Mouse (Mus musculus): ENCODE results near the gene Aff3. TPM values are rescaled to one million over a fixed set of nuclear protein-coding genes. Genes with fewer than 3 reads are reported as not detected.

Gene Aff3
- total RNA-seq, 2 experiments from 2014 or later: 11.4 to 14.2 TPM

DNA sequence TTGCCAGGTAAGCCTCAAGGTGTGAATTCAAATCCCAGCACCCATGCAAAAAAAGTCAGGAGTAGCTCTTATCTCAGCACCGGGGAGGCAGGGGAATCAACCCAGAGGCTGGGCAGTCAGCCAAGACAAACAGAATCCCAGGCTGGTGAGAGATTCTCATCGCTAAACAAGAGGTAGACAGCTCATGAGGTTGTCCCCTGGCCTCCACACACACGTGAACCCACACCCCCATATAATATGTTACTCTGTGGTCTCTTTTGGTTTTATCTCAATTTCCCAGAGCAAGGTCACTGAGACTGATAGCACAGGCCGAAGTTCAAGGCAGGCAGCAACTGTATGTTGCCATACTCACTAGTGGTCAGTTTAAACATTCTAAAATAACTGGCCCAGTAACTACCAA, 422.2 kb downstream of the Aff3 start:
- no peak for DNase-seq (ENCODE audit: low spot score in 2 of 2)

DNA sequence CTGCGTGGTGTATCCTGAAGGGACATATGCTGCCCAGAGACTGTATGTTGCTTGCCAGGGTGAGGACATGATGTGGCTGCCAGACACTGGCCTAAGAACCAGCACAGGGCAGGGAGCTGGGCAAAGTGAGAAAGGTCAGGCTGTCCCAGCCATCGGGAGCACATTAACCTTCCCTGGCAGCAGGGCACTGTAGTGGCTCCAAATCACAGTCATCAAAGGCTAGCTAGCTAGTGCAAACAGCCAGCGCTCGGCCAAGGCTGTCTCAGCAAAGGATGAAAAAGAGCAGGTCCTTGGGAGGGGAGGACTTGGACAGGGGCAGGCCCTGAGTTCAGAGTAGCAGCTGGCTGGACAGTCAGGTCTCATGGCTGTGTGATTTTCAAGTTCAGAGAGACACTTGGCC, 423.0 kb downstream of the Aff3 start:
- DNase-seq (ENCODE audit: low spot score in 2 of 2): peak in 1 of 2 experiments; percentile 55

DNA sequence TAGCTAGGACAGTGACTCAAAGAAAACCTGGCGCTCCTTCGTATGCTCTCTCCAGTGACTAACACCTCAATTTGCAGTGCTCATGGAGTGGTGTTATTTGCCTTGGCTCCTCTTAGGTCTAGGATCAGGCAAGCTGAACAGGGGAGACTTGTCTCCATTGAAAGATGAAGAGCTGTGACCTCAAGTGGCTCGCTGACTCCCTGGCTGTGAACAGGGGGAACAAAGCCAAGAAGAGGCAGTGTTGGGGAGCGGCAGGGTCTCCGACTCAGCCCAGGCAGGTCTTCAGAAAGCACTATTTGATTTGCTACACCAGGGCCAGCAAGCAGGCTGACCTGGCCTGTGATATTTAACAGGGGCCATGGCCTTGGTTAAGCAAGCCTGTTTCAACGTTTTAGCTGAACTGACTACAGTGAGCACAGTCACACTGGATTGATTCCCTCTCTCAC, 423.5 kb downstream of the Aff3 start:
- DNase-seq (ENCODE audit: low spot score in 2 of 2): peak in 1 of 2 experiments; percentile 17

DNA sequence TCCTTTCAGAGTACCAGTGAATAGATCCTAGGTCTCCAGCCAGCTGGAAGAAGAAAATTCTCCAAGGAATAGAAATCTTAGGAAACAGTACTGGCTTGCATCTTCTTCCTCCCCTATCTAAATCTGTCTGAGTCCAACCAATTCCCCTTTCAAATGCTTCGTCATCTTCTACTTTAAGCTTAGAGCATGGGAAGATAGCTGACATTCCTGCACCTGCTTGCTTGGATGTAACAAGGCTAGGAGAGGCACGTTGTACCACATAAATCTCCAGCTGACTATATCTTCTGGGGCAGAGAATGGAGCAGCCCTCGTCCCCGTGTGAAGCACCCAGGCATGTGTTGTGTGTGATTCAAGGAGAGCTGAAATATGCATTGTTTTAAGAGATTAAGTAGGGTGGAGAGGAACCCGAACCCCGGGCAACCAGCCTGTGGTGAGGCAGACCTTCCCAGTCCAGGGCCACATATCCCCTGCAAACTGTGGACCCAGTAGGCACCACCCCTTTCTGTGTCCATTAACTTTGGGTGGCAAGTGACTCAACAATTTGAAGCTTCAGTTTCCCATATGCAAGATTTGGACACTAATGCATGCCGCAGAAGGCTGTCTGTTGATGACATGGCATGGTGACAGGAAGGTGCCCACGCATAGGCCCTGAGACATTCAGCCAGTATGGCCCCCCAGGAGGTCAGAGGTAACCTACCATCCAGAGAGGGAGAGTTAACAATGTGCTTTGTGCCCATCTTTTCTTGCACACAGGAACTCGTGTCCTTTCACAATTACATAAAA, 424.1 kb downstream of the Aff3 start:
- no peak for DNase-seq (ENCODE audit: low spot score in 2 of 2)

DNA sequence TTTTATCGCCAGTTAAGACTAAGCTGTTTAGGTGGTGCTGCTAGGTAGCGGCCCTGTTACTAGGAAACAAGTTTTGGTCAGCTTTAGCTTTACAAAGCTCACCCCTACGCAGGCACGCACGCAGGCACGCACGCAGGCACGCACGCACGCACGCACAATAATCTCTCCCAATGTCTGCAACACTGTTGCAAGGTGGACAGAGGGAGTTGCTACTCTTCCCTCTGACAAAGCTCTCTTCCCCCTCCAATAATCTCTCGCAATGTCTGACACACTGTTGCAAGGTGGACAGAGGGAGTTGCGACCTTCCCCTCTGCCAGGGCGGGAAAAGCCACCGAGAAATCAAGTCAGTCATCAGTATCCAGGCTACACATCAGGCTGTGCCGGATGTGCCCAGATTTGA, 425.2 kb downstream of the Aff3 start:
- DNase-seq (ENCODE audit: low spot score in 2 of 2): no peak

DNA sequence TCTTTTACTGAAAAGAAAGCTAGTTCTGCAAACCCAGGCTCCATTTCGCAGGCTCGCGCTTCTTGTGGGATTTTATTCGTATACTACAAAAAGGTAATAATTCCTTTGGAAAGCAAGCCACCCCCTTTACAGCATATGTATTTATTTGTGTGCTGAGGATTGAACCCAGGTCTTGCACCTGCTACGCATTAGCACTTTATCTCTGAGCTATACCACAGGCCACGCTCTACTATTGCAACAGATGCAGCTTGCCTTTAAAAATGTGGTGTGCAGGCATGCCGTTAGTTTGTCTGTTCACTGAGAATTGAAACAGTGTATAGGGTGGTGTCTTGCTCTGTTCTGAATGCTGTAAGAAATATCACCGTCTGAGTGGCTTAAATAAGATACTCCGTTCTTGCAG, 426.9 kb downstream of the Aff3 start:
- DNase-seq (ENCODE audit: low spot score in 2 of 2): no peak

DNA sequence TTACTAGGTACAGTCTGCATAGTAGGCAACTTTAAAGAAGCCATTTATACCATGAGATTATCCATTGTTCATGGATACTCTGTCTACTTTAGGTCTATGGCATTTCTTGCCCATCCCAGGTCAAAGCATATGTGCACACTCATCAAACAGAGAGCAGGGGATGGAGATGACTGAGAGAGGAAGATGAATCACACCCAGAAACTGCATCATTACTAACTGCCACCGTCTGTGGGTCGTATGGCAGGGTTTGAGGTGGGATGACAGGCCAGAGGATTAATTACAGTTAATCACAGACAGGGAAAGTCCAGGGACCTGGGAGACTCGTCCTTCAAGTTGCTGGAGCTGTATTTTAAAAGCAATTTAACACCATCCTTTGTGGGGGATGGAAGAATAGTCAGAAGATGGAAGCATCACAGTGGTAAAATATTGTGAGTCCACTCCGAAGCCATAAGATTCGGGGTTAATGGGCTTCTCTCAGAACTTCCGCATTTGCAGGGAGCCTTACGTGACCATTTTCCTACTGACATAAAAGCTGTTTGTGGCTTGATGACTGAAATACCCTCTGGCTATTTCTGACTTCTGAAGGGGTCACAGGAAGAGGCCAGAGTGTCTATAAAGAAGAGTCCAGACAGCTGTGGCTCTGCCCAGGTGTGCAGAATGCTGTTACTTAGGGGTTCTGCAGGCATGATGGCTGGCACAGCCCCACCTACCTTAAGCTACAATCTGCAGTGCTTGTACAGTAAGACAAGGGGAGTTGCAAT, 427.5 kb downstream of the Aff3 start:
- DNase-seq (ENCODE audit: low spot score in 2 of 2): no peak

DNA sequence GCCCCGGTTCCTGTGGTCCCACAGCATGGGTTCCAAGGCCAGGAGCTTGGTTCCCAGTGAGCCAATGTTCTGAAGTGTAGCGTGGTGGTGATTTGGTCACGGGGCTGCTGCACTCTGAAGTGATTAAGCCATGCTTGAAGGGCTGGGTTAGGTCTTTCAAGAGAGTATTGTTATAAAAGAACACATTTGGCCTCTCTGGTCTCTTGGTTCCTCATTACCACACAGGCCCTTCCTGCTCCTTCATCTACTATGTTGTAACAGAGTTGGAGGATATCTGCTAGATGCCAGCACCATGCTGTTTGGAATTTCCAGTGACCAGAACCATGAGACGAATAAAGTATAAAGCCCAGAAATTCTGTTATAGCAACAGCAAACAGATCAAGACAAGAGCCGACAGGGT, 431.6 kb downstream of the Aff3 start:
- no peak for DNase-seq (ENCODE audit: low spot score in 2 of 2)

DNA sequence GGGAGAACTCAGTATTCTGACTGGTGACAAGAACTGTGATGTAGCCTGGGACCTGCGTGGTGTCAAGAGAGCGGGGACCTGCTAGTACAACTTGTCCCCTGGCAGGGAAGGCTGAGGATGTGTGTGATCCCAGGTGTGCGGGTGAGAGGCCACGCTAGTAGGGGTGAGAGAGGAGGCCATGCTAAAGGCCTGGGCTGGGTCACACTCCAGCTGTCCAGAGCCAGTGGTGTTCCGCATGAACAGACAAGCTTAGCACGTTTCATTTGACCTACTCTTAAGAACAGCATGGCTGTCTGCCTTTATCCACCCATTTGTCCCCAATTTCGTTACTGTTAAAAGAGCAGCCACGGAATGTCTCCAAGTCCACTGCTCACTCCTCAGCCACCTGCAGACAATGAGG, 434.7 kb downstream of the Aff3 start:
- DNase-seq (ENCODE audit: low spot score in 2 of 2): no peak

DNA sequence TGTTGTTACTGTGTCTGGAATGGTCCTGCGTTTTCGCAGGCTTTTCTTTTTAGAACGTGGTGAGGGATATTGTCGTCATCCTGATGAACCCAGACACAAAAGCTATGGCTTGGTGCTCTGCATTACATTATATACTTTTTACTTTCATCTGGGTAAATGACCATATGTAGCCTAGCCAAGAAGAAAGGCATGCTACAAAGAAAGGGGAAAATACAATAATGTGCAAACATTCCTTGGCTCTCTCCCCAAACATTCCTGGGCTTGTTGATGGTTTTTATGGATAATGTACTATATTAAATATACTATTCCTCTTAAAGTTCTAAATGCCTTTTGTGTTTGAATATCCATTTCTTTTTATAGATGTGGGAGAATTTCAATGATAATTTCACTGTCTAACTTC, 435.9 kb downstream of the Aff3 start:
- DNase-seq (ENCODE audit: low spot score in 2 of 2): no peak

DNA sequence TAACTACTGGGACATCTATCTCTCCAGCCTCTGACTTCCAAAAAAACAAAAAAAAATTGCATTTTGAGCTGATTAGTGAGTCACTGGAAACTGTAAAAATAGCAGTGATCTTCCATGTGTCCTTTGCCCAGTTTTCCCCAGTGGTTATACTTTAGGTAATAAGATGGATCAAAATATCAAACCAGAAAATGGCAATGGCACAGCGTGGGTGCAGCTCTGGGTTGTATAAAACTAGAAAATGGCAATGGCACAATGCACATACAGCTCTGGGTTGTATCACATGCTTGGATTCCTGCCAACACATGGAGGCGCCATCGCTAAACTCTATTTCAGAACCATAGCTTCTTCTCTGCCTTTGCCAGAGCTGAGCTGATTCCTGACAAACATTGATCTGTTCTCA, 439.6 kb downstream of the Aff3 start:
- DNase-seq (ENCODE audit: low spot score in 2 of 2): no peak

DNA sequence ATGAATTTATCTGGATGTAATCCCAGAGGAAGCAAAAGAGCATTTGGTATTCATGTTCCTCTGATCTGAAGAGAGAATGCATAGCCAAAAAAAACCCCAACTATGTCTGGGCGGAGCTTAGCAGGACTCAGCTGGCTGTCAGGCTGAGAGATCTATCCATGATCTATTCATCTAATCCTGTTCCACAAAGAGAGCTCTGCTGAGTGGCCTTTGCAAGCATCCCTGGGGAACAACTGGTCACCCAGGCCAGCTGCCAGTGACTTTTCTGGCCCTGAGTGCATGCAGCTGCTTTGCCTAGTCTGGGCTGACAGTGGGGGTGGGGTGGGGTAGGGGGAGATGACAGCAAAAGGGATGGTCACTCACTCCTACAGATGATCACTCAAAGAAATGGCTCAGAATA, 442.6 kb downstream of the Aff3 start:
- DNase-seq (ENCODE audit: low spot score in 2 of 2): peak; percentile 32 to 50

DNA sequence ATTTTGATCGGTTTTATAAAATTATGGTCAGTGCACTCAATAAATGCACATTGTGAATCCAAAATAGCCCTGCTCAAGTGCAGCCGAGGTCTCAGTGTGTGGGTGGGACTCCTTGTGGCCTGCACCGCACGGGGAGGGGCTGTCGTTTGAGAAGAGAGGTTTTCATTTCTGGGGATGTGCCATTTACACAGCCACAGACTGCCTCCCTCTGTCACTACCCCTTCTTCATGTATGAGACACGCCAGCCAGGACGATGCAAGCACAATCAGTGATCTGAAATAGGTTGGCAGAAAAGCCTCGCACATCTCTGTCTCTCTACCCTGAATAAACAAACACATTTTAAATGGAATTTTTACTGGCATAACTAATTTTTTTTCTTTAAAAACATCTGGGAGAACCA, 443.3 kb downstream of the Aff3 start:
- no peak for DNase-seq (ENCODE audit: low spot score in 2 of 2)

DNA sequence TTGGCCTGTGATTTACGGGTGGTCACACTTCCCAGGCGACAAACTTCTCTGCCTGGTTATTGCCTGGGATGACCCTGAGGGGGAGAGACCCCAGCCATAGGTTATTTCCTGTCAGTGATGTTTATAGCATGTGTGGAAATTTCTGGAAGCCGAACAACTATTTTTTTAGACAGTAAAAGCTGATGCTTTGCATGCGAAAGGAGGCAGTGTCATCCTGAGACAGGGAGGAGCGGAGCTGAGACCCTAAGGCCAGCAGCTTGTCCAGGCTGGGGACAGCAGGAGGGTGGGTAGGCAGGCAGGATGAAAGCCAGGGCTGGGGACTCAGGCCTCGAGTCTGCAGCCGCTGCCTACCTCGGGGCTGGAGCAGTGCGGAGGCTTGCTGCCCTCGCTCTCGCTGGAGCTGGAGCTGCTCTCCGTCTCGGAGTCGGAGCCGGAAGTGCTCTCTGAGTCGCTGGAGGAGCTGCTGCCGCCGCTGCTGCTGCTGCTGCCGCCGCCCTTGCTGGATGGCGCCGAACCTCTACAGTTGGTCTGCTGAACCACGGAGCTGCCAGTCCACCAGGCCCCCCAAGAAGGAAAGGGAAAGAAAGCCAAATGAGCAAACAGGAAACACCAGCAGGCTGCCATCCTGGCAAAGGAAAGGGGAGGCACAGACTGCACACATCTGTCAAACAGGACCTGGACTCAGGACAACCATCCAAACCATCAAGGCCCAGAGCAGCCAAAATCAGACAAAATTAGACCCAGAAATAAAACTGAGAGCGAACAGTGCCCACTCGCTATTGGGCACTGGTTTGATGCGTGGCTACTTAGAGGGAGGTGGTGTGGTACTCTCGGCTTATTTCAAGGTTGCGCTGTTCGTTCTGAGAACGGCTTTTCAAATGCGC, 446.6 kb downstream of the Aff3 start:
- peak in 1 of 2 experiments; percentile 54 for DNase-seq (ENCODE audit: low spot score in 2 of 2)

DNA sequence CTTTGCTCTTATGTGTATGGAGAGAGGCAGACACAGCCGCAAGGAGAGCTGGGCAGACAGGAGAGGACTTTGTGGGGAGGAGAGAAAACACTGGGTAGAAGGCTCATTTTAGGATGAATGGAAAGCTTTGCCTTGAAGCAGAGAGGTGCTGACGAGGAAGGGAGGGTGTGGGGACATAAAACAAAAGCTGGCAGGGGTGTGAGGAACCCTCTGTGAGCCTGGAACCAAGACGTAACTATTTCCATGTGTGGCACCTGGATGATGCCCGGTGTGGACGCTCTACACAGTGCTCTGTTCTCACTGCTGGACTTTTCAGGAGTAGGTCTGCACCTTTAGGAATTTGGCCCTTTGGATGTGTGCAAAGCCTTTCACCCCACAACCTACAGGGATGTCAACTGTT, 447.7 kb downstream of the Aff3 start:
- no peak for DNase-seq (ENCODE audit: low spot score in 2 of 2)

DNA sequence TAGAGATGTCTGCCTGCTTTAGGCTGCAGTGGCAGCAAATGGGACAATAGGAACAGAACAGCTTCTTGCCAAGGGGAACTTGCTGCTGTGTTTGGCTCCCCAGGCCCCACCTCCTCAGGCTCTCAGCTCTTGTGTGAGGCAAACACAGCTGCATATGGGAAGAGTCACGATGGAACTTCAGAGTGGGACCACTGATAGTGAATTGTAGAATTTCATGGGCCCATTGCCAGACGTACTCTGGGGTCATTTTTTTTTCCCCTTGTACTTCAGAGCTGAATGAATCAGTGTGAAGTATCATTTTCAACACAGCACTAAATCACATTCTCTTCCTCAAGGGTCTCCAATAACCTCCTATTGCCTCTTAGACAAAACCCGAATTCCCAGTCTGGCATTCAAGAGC, 451.4 kb downstream of the Aff3 start:
- DNase-seq (ENCODE audit: low spot score in 2 of 2): no peak

DNA sequence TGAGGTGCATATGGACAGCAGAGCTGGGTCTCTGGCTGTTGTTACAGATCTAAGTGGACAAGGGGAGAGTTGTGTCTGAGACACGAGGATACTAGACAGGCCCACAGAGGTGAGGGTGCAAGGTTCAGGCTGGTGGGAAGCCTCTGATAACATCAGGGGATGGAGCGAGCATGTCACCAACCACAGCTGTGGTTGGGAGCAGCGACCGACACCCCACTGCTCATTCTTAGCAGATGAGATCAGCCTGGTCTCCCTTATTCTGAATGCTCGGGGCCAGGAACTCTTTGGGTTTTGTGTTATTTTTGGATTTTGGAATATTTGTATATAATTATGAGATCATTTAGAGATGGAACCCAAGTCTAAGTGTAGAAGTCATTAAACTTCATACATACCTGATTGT, 452.4 kb downstream of the Aff3 start:
- DNase-seq (ENCODE audit: low spot score in 2 of 2): no peak

DNA sequence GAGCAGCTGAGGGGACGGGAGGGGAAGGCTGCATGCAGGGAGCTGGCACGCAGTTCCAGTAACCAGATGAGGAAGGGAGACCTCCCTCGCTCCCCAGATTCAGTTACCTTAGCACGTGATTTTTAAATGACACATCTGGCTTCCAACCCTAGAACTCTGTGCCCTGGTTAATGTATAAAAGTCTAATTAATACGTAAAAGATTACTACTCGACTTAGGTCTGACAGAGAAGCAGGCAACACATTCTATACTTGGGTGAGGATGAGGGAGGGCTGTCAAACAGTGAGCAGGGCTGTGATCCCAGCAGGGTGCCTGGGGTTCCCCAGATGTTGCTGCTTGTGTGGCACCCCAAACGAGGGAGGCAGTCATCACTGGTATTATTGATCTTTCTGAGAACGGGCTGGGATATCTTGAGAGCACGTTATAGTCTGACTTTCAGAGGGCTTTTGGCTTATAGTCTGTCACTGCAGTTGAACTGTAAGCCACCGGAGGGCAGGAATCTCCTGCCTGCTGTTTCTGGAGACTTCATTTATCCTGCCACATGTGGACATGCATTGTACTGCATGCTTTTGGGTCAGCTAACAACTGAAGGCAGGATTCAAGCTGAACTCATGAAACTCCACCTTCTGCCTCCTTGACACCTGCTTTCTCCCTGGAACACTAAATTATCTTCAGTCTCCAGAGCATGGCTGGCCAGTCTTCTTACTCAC, 462.1 kb downstream of the Aff3 start:
- DNase-seq (ENCODE audit: low spot score in 2 of 2): peak in 1 of 2 experiments; percentile 44

DNA sequence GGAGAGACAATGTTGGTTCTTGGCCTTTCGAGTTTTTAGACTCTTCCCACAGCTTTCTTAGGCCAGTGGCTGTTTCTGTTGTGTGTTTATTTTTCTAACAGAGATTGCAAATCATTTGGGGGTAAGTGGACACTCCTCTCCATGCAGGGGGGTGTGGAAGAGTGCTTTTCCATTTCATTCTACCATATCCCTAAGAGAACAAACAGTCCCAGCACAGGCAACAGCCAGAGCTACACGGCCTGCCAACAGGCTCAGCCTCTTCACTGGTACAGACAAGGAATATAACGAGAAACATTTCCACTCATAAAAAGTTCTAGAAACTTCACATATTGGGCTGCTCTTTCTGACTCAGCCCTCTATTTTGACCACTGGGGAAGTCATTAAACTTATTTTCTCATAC, 463.0 kb downstream of the Aff3 start:
- no peak for DNase-seq (ENCODE audit: low spot score in 2 of 2)

DNA sequence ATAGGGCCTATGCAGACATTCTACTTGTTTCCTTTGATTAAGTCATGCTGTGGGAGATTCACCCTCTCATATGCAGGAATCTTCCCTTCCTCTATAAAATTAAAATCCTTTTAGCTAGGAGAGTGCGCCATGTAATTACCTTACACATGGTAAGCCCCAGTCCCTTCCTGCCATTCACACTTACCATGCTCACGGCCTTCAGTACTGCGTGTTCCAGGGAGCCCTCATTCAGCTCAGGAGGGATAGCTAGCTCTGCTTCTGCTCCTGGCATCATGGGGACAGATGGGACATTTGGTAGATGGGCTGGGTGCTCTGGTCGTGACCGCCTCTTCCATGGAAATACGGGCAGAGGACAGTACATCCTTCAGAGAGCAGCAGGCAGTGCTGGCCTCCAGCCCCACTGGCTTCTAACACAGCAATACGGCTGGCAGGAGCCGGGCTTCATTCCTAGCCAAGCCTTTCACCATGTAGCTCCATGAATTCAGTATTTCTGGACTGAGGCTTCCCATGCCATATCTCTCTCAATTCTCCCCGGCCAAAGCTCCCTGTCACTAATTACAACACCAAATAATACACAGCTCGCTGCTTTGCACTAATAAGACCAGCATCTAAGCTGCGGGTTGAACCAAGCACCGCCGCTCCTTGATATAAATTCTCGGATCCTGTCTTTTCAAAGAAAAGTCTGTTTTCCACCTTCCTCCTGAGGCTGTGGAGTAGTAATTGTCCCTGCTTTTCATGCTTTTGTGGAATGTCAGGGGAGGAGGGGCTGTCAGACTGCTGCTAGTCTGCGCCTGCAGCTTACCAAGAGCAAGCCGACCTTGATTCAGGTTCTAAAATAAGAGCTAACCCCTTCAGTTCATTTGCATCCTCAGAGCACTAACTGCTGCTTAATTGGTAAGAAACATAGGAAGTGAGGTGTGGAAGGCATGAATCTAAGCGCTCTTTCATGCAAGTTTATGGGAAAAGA, 464.8 kb downstream of the Aff3 start:
- DNase-seq (ENCODE audit: low spot score in 2 of 2): no peak

Data from gastrocnemius, postnatal 4 days (tissue).